Mouse (Mus musculus): ENCODE data around the gene Tbkbp1. TPM values are rescaled to one million over a fixed set of nuclear protein-coding genes. Genes with fewer than 3 reads are reported as not detected.
A peak's percentile ranks its signal among the peaks of the same experiment; 100 is the strongest.
"Not testable (repeated sequence)": the region's sequence is repeated elsewhere in the genome, so short reads cannot be mapped to it uniquely, and the experiment has no call there.

The Tbkbp1 gene
- 9.1 and 9.2 TPM in 2 replicates for polyA plus RNA-seq (2014; fragmentation: Nextera tagmentation; extraction: Ambion mirVana)

DNA sequence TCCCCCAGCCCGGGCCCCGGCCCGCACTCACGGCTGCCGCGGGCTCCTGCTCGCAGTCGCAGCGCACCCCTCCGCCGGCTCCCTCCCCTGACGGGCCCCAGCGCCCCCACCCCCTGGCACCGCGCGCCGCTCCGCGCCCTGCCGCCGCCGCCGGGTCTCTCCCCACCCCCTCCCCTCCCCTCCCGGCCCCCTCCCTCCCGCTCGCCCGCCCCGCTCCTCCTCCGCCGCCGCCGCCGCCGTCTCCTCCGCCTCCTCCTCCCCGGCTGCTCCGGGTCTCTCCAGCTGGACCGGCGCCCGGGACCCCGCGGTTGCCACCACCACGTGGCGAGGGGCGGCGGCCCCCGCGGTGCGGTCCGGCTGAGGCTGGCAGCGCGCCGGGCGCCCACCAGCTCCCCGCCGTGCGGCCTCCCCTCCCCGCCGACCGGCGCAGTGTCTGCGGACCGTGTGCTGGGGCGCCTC is at the start of gene Tbkbp1:
TSS of gene Tbkbp1 (minus strand) at position 153 of the 459 bp plus-strand sequence.
- under 1% methylated on average over 39 of the region's 64 CpGs for WGBS
- Histone ChIP-seq H3K4me1 (ENCODE audit: control insufficient read depth, insufficient read depth, low read length) (peaks cover 21% of the 10 kb centered on the region), H3K4me3 (replicated peaks; ENCODE audit: low read depth, low read length) (peak within 1 kb of the TSS; percentile 73), H3K27me3 (ENCODE audit: control insufficient read depth, insufficient read depth, low read length) (no peaks in the 10 kb centered on the region), H3K9me3 (ENCODE audit: control insufficient read depth, low read length) (no peaks in the 10 kb centered on the region), H3K9ac (replicated peaks; ENCODE audit: low read length) (peak within 1 kb of the TSS; percentile 81), H3K4me2 (ENCODE audit: low read length) (peak within 1 kb of the TSS; percentile 77), H3K36me3 (ENCODE audit: control insufficient read depth, insufficient read depth, low read length) (peaks cover 17% of the 10 kb centered on the region), H3K27ac (replicated peaks; ENCODE audit: low read depth, low read length) (peak within 1 kb of the TSS; percentile 96)
- DNase-seq: peak; percentile 78
- peak; percentile 39 for ATAC-seq (ENCODE audit: low FRiP score, low TSS enrichment)

DNA sequence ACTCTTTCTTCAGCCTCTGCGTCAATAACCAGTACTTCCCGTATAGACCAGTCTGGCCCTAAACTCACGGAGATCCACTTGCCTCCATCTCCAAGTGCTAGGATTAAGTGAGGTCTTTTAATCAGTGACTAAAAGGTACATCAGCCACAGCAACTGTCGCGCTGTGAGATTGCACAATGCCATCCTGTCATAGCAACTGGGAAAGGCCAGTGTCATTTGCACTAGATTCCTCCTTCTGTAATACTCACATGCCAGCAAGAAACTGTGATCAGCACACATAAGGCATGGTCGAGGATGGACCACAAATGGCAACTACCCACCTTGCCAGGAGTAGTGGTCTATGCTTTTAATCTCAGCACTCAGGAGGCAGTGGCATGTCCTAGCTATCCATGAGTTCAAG is 48.2 kb upstream of the Tbkbp1 start:
- Histone ChIP-seq H3K36me3 (ENCODE audit: control insufficient read depth, insufficient read depth, low read length) (no peaks in the 10 kb centered on the region), H3K9ac (replicated peaks; ENCODE audit: low read length) (no peak overlapping the region), H3K27me3 (ENCODE audit: control insufficient read depth, insufficient read depth, low read length) (no peaks in the 10 kb centered on the region), H3K4me3 (replicated peaks; ENCODE audit: low read depth, low read length) (no peak overlapping the region), H3K4me2 (ENCODE audit: low read length) (no peak overlapping the region), H3K27ac (replicated peaks; ENCODE audit: low read depth, low read length) (no peak overlapping the region), H3K9me3 (ENCODE audit: control insufficient read depth, low read length) (no peaks in the 10 kb centered on the region), H3K4me1 (ENCODE audit: control insufficient read depth, insufficient read depth, low read length) (no peaks in the 10 kb centered on the region)
- 87% methylated on average over 6 of the region's 6 CpGs for WGBS
- DNase-seq (no peak), ATAC-seq (ENCODE audit: low FRiP score, low TSS enrichment) (no peak)

DNA sequence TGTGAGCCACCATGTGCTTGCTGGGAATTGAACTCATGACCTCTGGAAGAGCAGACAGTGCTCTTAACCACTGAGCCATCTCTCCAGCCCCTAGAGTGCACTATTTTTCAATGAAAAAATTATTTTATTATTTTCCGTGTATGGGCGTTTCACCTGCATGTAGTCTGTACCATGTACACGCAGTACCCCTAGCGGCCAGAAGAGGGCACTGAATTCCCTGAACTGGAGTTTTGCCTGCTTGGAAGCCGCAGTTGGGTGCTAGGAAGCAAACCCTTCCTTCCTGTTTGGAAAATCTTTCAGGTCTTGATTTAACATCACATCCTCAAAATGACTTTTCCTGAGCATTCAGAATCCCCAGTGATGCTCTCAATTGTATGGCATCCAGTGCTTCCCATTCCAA is 47.3 kb upstream of the Tbkbp1 start:
- Histone ChIP-seq H3K4me3 (replicated peaks; ENCODE audit: low read depth, low read length) (no peak overlapping the region), H3K9me3 (ENCODE audit: control insufficient read depth, low read length) (no peaks in the 10 kb centered on the region), H3K36me3 (ENCODE audit: control insufficient read depth, insufficient read depth, low read length) (no peaks in the 10 kb centered on the region), H3K27ac (replicated peaks; ENCODE audit: low read depth, low read length) (no peak overlapping the region), H3K4me1 (ENCODE audit: control insufficient read depth, insufficient read depth, low read length) (no peaks in the 10 kb centered on the region), H3K4me2 (ENCODE audit: low read length) (no peak overlapping the region), H3K9ac (replicated peaks; ENCODE audit: low read length) (no peak overlapping the region), H3K27me3 (ENCODE audit: control insufficient read depth, insufficient read depth, low read length) (no peaks in the 10 kb centered on the region)
- WGBS: 24% methylated on average over 5 of the region's 5 CpGs
- DNase-seq (peak; percentile 58), ATAC-seq (ENCODE audit: low FRiP score, low TSS enrichment) (no peak)

DNA sequence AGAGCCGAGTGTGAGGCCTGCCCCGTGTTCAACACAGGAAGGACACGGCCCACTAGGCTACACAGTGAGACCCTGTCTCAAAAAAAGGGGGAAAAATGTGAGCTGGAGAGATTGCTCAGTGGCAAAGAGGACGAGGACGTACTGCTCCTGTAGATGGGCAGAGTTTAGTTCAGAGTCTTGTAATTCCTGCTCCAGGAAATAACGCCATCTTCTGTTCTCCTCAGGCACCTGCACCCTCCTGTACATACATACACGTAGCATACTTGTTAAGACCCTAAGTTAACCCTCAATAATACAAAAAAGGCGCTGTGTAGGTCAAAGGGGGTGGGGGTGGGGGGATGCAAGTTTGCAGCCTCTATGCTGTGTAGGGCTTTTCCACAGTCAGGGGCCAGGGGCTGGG is 45.7 kb upstream of the Tbkbp1 start:
- WGBS: 78% methylated on average over 8 of the region's 8 CpGs
- Histone ChIP-seq H3K4me2 (ENCODE audit: low read length) (no peak overlapping the region), H3K36me3 (ENCODE audit: control insufficient read depth, insufficient read depth, low read length) (no peaks in the 10 kb centered on the region)

DNA sequence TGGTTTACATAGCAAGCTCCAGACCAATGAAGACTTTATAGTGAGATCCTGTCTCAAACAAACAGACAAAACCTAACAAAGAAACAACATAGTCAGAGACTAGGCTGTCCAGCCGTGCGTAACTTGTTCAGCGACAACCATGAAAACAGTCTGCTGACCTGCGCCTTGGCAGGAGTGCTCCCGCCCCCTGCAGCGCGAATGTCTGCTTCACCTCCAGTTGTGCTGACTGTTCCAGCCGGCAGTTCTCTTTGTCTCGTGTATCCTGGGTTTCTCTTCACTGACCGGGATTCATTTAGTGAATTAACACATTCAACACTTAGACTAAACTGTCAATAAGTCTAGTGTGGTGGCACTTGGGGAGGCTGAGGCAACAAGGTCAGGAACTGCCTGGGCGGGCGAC is 45.2 kb upstream of the Tbkbp1 start:
- DNase-seq: no peak
- WGBS: 60% methylated on average over 12 of the region's 12 CpGs
- no peak overlapping the region for H3K4me2 ChIP-seq (ENCODE audit: low read length)
- no peak overlapping the region for H3K4me3 ChIP-seq (replicated peaks; ENCODE audit: low read depth, low read length)
- no peaks in the 10 kb centered on the region for H3K36me3 ChIP-seq (ENCODE audit: control insufficient read depth, insufficient read depth, low read length)
- no peak overlapping the region for H3K9ac ChIP-seq (replicated peaks; ENCODE audit: low read length)
- ATAC-seq (ENCODE audit: low FRiP score, low TSS enrichment): no peak
- H3K4me1 ChIP-seq (ENCODE audit: control insufficient read depth, insufficient read depth, low read length): no peaks in the 10 kb centered on the region
- no peak overlapping the region for H3K27ac ChIP-seq (replicated peaks; ENCODE audit: low read depth, low read length)
- no peaks in the 10 kb centered on the region for H3K27me3 ChIP-seq (ENCODE audit: control insufficient read depth, insufficient read depth, low read length)
- H3K9me3 ChIP-seq (ENCODE audit: control insufficient read depth, low read length): no peaks in the 10 kb centered on the region

More for the DNA sequence above, 45.7 kb upstream of the Tbkbp1 start:
- Histone ChIP-seq H3K4me1 (ENCODE audit: control insufficient read depth, insufficient read depth, low read length) (no peaks in the 10 kb centered on the region), H3K9ac (replicated peaks; ENCODE audit: low read length) (no peak overlapping the region), H3K27ac (replicated peaks; ENCODE audit: low read depth, low read length) (no peak overlapping the region), H3K27me3 (ENCODE audit: control insufficient read depth, insufficient read depth, low read length) (no peaks in the 10 kb centered on the region), H3K9me3 (ENCODE audit: control insufficient read depth, low read length) (no peaks in the 10 kb centered on the region), H3K4me3 (replicated peaks; ENCODE audit: low read depth, low read length) (no peak overlapping the region)
- ATAC-seq (ENCODE audit: low FRiP score, low TSS enrichment) (no peak), DNase-seq (no peak)

DNA sequence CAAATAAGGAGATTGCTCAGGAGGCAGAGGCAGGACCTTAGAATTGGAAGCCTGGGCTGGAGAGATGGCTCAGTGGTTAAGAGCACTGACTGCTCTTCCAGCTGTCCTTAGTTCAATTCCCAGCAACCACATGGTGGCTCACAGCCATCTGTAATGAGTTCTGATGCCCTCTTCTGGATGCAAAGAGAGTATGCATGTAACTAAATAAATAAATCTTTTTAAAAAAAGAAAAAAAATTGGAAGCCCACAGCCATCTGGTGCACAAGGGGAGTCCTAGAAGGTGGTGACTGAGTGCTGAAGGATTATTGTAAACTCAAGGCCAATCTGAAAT is 41.3 kb upstream of the Tbkbp1 start:
- Histone ChIP-seq H3K4me3 (replicated peaks; ENCODE audit: low read depth, low read length) (no peak overlapping the region), H3K36me3 (ENCODE audit: control insufficient read depth, insufficient read depth, low read length) (no peaks in the 10 kb centered on the region), H3K4me2 (ENCODE audit: low read length) (no peak overlapping the region), H3K27ac (replicated peaks; ENCODE audit: low read depth, low read length) (no peak overlapping the region), H3K9me3 (ENCODE audit: control insufficient read depth, low read length) (no peaks in the 10 kb centered on the region), H3K9ac (replicated peaks; ENCODE audit: low read length) (no peak overlapping the region), H3K4me1 (ENCODE audit: control insufficient read depth, insufficient read depth, low read length) (no peaks in the 10 kb centered on the region), H3K27me3 (ENCODE audit: control insufficient read depth, insufficient read depth, low read length) (no peaks in the 10 kb centered on the region)
- DNase-seq (no peak), ATAC-seq (ENCODE audit: low FRiP score, low TSS enrichment) (no peak)

DNA sequence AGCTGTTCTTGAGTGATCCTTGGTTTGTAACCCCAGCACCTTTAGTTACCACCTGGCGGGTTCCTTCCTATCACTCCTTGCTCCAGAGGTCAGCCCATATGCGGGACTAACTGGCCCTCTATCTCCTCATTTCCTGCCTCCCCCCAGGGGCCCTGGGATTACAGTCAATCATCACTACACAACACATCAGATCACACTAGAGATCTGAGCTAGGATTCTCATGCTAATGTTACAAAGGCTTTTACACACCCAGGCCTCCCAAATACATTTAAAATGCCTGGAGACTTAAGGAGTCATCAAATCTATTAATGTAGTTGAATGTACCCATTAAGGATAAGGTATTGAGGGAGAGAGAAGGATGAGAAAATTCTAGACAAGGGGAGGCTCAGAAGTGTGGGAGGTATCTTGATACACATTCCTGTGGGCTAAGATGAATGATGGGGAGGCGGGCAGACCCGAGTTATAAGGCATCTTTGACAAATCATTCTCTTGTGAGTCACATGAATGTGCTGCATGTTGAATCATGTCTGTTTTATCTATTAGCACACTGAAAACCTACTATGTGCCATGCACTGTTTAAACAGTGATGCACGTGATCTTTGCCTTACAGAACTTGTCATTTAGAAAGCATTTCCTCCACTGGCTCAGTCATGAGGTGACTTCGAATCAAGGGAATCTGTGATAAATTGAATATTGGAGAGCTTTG is 40.8 kb upstream of the Tbkbp1 start:
- Histone ChIP-seq H3K9ac (replicated peaks; ENCODE audit: low read length) (no peak overlapping the region), H3K9me3 (ENCODE audit: control insufficient read depth, low read length) (no peaks in the 10 kb centered on the region), H3K4me2 (ENCODE audit: low read length) (no peak overlapping the region), H3K27ac (replicated peaks; ENCODE audit: low read depth, low read length) (no peak overlapping the region), H3K27me3 (ENCODE audit: control insufficient read depth, insufficient read depth, low read length) (no peaks in the 10 kb centered on the region), H3K36me3 (ENCODE audit: control insufficient read depth, insufficient read depth, low read length) (no peaks in the 10 kb centered on the region), H3K4me1 (ENCODE audit: control insufficient read depth, insufficient read depth, low read length) (no peaks in the 10 kb centered on the region), H3K4me3 (replicated peaks; ENCODE audit: low read depth, low read length) (no peak overlapping the region)
- DNase-seq (no peak), ATAC-seq (ENCODE audit: low FRiP score, low TSS enrichment) (no peak)
- 86% methylated on average over 6 of the region's 6 CpGs for WGBS

DNA sequence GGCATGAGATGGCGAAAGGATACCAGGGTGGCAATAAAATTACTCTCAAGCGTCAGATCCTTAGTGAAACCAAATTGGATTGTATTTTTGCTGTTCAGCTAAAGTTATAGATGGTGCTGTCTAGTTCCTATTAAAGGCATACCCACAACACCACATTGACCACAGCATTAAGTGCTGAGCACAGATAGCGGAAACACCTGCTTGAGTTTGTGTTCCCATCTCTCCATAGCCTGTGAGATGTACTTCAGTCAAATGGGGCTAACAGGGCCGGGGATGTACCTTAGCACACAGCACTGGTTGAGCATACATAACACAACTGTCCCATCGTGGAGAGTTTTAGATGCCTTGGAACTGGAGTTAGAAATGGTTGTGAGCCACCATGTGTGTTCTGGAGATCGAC is 39.7 kb upstream of the Tbkbp1 start:
- no peak overlapping the region for H3K27ac ChIP-seq (replicated peaks; ENCODE audit: low read depth, low read length)
- peaks cover 4% of the 10 kb centered on the region; the same call in 1 of the 2 replicates for H3K36me3 ChIP-seq (ENCODE audit: control insufficient read depth, insufficient read depth, low read length)
- peaks cover 5% of the 10 kb centered on the region; the same call in 1 of the 2 replicates for H3K4me1 ChIP-seq (ENCODE audit: control insufficient read depth, insufficient read depth, low read length)
- H3K27me3 ChIP-seq (ENCODE audit: control insufficient read depth, insufficient read depth, low read length): no peaks in the 10 kb centered on the region
- H3K4me3 ChIP-seq (replicated peaks; ENCODE audit: low read depth, low read length): no peak overlapping the region
- ATAC-seq (ENCODE audit: low FRiP score, low TSS enrichment): no peak
- no peak for DNase-seq
- WGBS: 95% methylated on average over 6 of the region's 6 CpGs
- no peak overlapping the region for H3K9ac ChIP-seq (replicated peaks; ENCODE audit: low read length)
- no peaks in the 10 kb centered on the region for H3K9me3 ChIP-seq (ENCODE audit: control insufficient read depth, low read length)
- H3K4me2 ChIP-seq (ENCODE audit: low read length): no peak overlapping the region

DNA sequence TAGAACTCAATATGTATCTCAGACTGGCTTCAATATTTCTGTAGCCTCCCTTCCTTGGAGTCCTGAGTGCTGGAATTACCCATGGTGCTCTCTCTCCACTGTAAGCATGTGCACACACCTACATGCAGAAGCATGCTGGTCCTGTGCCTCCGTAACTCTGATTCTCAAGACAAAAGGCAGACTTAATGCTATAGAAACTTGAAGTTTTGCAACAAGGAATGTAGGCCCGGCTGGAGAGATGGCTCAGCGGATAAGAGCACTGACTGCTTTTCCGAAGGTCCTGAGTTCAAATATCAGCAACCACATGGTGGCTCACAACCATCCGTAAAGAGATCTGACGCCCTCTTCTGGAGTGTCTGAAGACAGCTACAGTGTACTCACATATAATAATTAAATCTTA is 38.4 kb upstream of the Tbkbp1 start:
- H3K9ac ChIP-seq (replicated peaks; ENCODE audit: low read length); ATAC-seq (ENCODE audit: low FRiP score, low TSS enrichment); H3K4me2 ChIP-seq (ENCODE audit: low read length); H3K4me1 ChIP-seq (ENCODE audit: control insufficient read depth, insufficient read depth, low read length); H3K4me3 ChIP-seq (replicated peaks; ENCODE audit: low read depth, low read length); DNase-seq; H3K27me3 ChIP-seq (ENCODE audit: control insufficient read depth, insufficient read depth, low read length); H3K27ac ChIP-seq (replicated peaks; ENCODE audit: low read depth, low read length); H3K9me3 ChIP-seq (ENCODE audit: control insufficient read depth, low read length): not testable (repeated sequence)
- peaks cover 16% of the 10 kb centered on the region for H3K36me3 ChIP-seq (ENCODE audit: control insufficient read depth, insufficient read depth, low read length)
- WGBS: 89% methylated on average over 6 of the region's 6 CpGs

Measured in midbrain, embryonic 14.5 days (tissue).